Mouse (Mus musculus): ENCODE data around the gene Ypel2.
A peak's percentile ranks its signal among the peaks of the same experiment; 100 is the strongest.
"Not testable (repeated sequence)": the region's sequence is repeated elsewhere in the genome, so short reads cannot be mapped to it uniquely, and the experiment has no call there.

The Ypel2 gene

DNA sequence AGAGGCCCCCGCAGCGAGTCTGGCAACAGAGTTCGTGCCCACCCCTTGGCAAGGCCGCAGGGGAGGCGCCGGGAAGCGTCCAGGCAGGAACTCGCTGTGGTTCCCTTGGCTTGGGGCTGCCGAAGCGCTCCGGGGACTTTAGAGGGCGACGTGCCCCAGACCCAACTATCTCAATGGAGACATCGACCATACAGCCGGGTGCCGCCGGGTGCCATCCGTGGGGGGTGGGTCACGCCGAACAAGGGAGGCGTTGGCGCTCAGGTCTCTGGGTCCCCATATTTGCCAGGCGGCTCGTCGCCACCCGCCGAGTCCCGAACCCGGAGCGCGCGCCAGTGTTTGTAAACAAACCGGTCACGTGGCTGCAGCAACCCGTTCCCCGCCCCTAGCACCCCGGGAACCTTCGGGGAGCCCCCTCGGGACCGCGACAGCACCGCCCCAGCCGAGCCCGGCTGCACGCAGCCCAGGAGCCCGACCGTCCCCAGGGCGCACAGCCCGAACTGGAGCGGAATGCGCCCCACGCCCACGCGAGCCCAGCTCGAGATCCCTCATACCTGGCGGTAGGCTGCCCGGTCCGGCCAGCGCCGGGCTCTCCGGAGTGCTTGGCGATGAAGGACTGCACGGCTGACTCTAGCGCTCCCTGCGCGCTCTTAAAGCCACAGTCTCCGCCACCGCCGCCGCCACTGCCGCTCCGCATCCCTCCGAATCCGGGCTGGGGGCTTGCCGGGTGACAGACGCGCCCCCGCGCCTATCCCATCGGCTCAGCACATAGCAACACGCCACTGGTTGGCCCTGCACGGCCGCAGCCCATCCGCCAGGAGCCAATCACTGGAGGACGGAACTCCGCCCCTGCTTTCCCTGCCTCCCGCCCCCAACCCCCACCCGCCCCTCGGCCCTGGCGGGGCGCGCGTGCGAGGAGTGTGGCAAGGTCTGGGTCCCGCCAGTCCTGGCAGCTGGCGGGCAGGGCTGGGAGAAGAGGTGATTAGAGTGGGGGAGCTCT lies at the start of gene Ypel2:
Gene Ypel2 (minus strand): TSS at position 667 of the 997 bp plus-strand sequence.
- peak; percentile 99 for DNase-seq

DNA sequence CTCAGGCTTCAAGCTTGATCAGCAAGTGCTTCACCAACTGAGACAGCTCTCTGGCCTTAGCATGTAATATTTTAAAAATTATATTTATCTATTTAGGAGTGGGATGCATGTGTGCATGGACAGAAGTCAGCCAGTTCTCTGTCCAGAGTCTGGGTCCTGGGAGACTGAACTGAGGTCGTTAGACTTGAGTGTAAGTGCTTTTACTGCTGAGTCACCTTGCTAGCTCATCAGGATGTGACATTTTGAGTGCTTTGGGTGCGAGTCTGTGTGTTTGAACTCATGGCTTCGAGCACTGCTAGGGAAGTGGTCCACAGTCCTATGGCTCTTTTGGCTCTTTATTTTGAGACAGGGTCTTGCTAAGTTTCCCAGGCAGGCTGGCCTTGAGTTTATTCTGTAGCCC lies 49.5 kb upstream of the Ypel2 start:
- no peak for DNase-seq

DNA sequence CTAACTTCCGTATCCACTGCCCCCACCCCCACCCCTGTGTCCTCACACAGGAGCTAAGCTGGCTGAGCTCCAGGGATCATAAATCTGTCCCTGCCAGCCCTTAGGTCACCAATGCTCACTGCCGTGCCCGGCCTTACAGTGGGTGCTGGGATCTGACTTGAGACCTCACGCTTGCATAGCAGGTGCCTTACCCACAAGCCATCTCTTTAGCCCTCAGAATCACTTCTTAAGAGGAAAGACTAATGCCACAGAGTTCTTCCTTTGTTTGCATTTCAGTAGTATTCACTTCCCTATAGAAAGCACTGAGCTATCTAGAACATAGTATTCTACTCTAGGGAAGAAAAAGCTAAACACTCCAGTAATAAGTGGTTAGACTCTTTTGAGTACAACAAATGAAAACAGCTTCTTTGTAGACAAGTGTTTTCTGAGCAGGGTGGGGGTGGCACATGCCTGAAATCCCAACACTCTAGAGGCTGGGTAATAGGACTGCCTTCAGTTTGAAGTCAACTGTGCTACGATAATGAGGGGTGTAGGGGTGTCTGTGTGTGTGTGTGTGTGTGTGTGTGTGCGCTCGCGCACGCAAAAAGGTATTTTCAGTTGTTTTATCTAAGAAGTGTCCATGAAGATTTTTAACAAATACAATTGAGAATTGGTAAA lies 45.9 kb upstream of the Ypel2 start:
- DNase-seq = peak; percentile 26

DNA sequence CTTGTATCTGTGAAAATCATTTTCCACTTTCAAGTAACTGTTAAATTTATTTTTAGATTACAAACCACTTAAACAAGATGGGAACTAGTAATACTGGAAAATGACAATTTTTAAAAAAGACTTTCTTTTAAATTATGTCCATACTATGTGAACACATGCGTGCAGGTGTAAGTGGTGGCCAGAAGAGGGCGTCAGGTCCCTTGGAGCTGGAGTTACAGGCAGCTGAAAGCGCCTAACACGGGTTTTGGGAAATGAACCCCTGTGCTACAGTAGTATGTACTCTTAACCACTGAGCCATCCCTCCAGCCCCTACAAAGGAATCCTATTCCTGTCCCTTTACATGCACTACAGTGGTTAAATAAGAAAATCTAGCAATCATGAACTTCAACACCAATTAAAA lies 42.7 kb upstream of the Ypel2 start:
- DNase-seq = peak; percentile 12

DNA sequence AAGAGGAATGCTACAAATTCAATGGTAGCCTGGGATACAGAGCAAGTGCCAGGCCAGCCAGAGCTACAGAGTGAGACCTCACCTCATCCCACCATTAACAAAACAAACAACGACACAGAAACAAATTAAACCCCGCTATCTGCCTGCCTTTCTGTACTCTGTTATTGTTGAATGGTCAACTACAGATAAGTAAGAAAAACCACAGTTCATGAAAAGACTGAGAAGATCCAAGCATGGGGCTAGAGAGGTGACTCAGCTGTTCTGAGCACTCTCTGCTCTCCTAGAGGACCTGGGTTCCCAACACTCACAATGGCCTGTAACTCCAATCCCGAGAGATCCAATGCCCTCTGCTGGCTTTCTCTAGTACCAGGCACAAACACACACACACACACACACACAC lies 34.7 kb upstream of the Ypel2 start:
- DNase-seq = no peak

DNA sequence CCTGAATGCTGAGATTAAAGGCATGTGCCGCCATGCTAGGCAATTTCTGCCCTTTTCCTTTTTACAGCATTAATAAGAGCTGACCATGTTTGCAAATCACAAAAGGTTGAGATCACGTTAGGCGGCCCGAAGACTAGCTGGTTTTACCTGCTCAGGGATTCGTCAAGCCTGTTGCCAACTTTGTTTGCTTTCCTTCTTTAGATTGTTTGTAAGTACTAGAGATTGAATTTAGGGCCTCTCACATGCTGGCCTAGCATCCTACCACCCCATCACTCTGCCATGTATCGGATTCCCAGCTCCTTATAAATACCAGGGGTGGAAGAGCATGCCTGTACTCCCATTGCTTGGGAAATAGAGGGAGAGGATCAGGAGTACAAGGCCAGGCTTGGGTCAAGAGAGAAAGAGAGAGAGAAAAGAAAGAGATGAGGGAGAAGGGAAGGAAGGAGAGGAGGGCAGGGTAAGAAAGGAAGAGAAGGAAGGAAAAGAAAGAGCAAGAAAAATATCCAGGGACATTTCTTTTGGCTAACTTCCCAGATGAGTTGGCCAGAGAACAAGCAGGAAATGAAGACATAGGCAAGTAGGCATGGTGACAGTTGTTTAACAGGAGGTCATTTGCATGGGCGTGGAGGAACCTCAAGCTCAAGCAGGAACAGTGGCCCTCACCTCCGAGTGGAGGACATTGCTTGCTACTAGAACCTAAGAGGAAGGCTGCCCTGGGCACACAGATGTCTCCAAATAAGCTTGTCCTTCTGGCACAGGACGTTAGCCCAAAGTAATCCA lies 32.8 kb upstream of the Ypel2 start:
- no peak for DNase-seq

DNA sequence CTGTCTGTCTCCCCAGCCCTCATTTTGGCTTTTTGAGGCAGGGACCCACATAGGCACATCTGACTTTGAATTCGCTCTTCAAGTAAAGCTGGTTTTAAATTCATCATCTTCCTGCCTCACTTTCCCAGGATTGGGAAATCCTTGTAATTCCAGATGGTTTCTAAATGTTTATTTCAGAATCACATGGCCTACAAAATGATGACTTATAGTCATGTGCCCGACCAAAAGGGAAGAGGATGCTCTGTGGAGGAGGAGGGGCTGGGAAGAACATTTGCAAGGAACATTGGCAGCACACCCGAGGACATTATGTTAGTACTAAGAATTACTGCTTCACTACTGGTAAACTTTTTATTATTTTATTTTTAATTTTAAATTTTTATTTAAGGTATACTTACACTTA lies 31.8 kb upstream of the Ypel2 start:
- no peak for DNase-seq

DNA sequence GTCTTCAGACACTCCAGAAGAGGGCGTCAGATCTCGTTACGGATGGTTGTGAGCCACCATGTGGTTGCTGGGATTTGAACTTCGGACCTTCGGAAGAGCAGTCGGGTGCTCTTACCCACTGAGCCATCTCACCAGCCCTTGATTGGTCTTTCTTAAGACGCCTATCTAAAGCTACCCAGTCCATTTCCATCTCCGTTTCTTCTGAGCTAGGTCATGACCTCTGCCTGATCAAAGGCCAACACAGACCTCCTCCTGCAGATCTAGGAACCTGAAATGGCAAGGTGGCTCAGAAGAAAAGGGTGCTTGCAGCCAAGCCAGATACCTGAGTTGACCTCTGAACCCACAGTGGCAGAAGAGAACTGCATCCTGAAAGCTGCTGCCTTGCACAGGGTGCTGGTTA lies 29.7 kb upstream of the Ypel2 start:
- not testable (repeated sequence) for DNase-seq

DNA sequence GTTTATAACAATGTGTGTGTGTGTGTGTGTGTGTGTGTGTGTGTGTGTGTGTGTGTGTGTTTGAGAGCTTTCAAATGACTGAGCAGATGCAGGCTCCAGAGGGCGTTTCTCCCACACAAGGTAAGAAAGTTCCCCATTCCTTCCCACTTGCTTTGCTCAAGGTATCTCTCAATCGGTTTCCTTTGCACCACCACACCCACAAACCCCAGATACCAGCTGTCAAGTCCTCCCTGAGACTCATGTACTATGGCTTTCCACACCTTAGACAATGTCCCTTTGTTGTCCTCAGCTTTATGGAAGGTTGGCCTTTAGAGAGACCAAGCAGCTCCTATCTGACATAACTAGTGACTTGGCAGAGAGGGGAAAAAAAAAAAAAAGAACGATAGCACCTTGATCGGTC lies 29.3 kb upstream of the Ypel2 start:
- DNase-seq = no peak

- no peak for DNase-seq
Measured at GRCm38 (mm10) chr11:87021551-87021950, 28.0 kb upstream of the Ypel2 start.

- DNase-seq = no peak
Measured at GRCm38 (mm10) chr11:87020449-87020848, 26.9 kb upstream of the Ypel2 start.

DNA sequence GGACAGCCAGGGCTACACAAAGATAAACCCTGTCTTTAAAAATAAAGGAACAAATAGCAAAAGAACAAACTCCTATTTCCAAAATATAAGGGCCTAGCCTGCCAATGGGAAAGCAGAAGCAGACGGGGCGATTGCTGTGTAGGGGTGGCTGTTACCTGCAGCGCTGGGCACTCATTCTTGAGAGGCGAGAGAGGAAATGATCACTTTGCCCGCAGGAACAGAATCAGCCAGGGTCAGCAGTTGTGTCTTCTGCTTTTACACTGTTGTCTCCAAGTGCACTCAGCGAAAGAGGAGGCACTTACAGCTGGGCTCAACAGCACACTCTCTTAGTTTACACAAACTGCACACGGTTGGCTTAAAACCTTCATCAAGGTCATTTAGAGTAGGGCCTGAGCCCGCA lies 25.9 kb upstream of the Ypel2 start:
- no peak for DNase-seq

DNA sequence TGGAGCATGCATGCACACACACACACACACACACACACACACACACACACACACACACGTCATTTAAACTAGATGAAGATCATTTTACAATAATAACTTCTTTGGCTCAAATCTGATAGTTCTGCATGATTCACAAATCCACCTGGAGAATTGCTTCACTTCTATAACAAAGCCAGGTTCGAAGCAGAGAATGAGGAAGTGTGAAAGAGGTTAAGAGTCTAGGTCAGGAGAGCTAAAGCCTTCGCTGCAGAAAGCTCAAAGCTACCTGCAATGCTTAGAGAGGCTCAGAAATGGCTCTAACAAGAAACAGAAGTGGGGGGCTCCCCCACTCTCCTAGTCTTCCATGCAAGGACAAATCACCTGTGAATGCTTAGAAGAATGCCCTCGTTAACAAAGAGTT lies 24.6 kb upstream of the Ypel2 start:
- no peak for DNase-seq

- DNase-seq = no peak
Measured at GRCm38 (mm10) chr11:87015691-87016090, 22.2 kb upstream of the Ypel2 start.

GRCm38 (mm10) chr11:87010476-87010875 lies 17.0 kb upstream of the Ypel2 start:
- DNase-seq = peak; percentile 87

DNA sequence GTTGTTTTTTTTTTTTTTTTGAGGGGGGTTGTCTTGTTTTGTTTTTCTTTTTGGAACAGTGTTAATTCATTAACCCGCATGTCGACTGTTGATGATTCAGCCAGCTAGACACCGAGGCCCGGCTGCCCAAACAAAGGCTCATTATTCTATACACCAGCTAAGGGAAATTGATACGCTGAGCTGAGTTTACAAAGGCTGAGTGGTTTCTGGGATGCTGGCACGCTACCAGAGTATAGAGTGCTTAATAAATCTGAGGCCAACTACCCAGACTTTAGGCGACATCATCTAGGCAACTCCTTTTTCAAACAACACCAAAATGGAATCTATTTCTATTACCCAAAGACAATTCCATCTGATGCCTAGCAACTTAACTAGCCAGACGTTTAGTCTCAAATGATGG lies 13.9 kb upstream of the Ypel2 start:
- peak; percentile 94 for DNase-seq

DNA sequence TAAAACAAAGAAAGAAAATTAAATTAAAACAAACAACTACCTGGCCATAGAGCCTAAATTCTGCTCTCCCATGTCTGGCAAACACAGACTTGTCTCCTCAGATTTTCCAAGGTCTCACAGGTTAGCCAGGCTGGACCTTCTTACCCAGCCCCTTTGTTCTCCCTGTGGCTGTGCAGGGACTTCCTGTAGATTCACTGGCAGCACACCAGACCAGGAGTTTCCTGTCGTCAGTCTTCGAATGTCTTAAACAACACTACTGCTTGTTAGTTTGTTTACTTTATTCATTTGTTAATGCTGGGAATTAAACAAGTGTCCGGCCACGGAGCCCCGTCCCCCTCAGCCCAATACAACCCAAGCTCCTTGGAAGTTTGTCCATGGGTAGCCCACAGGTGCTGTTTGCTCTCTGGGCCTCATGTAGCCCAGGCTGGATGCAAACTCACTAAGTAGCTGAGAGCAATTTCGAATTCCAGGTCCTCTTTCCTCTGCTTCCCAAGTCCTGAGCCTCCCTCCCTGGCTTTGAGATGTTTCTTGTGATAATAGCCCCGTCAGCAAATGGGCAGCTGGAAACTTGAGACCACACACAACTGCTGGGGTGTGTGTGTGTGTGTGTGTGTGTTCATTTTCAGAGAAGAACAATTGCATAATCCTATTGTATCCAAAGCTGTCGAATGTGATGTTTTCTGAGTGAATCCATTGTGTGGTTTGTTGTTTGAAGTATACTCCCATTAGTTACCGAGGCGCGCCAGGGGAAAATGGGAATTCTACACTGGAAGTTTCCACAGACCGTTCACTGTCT lies 11.7 kb upstream of the Ypel2 start:
- DNase-seq = peak; percentile 74

GRCm38 (mm10) chr11:87002078-87002829 lies 8.7 kb upstream of the Ypel2 start:
- no peak for DNase-seq

DNA sequence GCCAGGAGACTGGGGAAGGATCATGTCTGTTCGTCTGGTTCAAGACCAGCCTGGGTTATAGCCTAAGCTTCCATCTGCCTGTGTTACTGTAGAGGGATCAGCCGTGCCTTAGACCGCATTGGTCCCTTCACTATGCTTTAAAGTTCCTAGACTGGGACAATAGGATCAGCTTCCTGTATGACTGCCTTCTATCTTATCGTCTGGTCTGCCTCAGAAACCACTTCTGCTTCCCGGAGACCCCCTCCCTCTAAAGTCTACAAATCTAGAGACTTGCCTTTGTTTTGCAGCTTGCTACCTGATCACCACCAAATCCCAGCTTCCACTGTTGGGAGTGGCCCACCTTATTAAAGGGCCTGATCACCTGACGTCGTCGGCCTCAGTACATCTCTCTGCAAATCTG lies 7.7 kb upstream of the Ypel2 start:
- DNase-seq = no peak

DNA sequence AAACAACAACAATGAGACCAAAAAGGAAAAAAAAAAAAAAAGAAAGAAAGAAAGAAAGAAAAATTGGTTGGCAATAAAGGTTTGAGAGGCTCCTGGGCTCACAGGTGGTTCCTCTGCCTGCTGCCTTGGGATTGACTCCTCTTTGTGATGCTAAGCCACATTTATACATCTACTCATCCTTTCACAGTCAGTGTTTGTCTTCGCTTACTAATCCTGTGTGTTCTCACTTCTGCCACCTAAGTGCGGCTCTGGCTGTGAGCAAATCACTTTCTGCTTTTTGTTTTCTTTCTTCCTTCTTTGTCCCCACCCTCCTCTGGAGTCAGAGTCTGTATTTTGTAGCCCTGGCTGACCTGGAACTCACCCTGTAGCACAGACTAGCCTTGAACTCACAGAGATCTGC lies 2.8 kb upstream of the Ypel2 start:
- no peak for DNase-seq

DNA sequence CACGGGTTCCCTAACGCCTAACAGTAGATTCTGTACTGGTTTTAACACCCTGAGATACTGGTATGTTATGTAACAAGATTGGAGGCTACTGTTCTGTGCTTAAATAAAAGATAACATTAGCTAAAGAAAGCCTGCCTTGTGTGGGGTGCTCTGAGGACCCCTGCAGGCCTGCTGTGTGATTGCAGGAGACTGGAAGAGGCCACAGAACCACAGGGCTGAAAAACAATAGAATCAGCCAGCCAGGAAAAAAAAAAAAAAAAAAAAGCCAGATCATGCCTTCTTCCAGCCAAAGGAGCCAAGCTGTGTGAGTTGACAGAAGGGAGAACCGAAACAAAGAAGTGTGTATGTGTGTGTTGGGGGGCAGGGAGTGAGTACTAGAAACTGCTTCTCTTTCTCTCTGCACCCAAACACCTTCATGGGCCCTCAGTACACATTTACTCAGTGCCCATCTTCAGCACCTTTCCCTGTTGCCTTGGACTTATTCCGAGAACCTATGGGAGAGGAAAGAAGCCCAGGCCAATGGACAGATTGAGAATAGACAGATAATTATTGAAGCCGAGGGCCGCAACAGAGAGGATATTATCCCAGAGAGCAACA lies 2.2 kb upstream of the Ypel2 start:
- DNase-seq = peak; percentile 88

Measured in retina, postnatal 1 day (tissue).